Mouse (Mus musculus) hindbrain, embryonic 10.5 days (tissue): ENCODE measurements around the gene Lig1. TPM values are rescaled to one million over a fixed set of nuclear protein-coding genes. Genes with fewer than 3 reads are reported as not detected.
"Not testable (repeated sequence)": the region's sequence is repeated elsewhere in the genome, so short reads cannot be mapped to it uniquely, and the experiment has no call there.

ENCODE experiments used
- DNase-seq: peaks from one replicate; pipeline ENCODE4 v3.0.0-alpha.2; 2017; ENCODE audit warnings: low spot score
- H3K27ac ChIP-seq: fragments of 300-500 bp; sonication (generic); 2 replicates; pipeline ENCODE4 v1.5.1; 2016; ENCODE audit warnings: mild to moderate bottlenecking, moderate library complexity
- H3K27me3 ChIP-seq: fragments of 300-500 bp; sonication (generic); 2 replicates; pipeline ENCODE4 v1.6.1; 2016; ENCODE audit warnings: mild to moderate bottlenecking; ENCODE audit not compliant: poor library complexity, insufficient read depth, severe bottlenecking
- H3K36me3 ChIP-seq: fragments of 300-500 bp; sonication (generic); 2 replicates; pipeline ENCODE4 v1.6.1; 2016; ENCODE audit warnings: mild to moderate bottlenecking, moderate library complexity
- H3K4me1 ChIP-seq: fragments of 300-500 bp; sonication (generic); replicated peaks from 2 replicates; pipeline ENCODE4 v1.6.1; 2016; ENCODE audit warnings: mild to moderate bottlenecking
- H3K4me3 ChIP-seq: fragments of 300-500 bp; sonication (generic); 2 replicates; pipeline ENCODE4 v1.5.1; 2016; ENCODE audit warnings: mild to moderate bottlenecking, moderate library complexity
- H3K9me3 ChIP-seq: fragments of 300-500 bp; sonication (generic); 2 replicates; pipeline ENCODE4 v1.6.1; 2016; ENCODE audit warnings: mild to moderate bottlenecking, moderate library complexity
- WGBS: fragments of 180-500 bp; shearing (Covaris S2); methylation state at CpG from one replicate; pipeline ENCODE4 v1.1.7; 2016; 5-methylcytosine and 5-hydroxymethylcytosine counted together
- polyA plus RNA-seq: library from polyadenylated mRNA; unstranded; fragments of >200 nt; fragmentation: Nextera tagmentation; extraction: Ambion mirVana; gene quantifications from 2 replicates; pipeline ENCODE4 v1.2.1, GENCODE M21; 2016

Lig1 gene
- 118 and 154 TPM in 2 replicates for polyA plus RNA-seq

DNA sequence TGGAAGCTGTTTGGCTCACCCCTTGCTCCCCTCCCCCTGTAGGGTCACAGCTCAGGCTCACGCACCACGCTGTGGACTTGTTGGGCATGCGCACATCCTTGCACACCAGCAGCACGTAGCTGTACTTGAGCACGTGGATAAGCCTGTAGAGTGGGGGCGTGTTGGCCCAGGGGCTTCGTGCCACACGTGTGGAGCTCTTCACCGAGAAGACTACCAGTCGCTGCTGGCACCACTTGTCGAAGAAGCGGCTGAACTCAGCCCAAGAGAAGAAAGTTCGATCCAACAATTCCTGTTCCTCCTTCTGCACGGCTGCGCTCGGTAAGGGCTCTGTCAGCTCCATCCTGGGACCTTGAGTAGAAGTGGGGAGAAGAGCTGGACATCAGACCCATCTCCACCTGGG, at the start of gene Lig1:
Lig1 (plus strand) TSS at position 203 of the 400 bp plus-strand sequence.
- DNase-seq, result no peak
- Histone ChIP-seq H3K27ac (peak within 1 kb of the TSS; percentile 98), H3K4me1 (peaks cover 6% of the 10 kb centered on the region; the same call in 1 of the 2 replicates), H3K36me3 (peaks cover 61% of the 10 kb centered on the region), H3K9me3 (0 out of 2 replicates have a peak, but pooled peaks cover 4% of the 10 kb centered on the region), H3K4me3 (peak within 1 kb of the TSS; percentile 72), H3K27me3 (no peaks in the 10 kb centered on the region)
- WGBS, result 97% methylated on average over 16 of the region's 16 CpGs

GRCm38 (mm10) chr7:13260746-13261700, 16.1 kb upstream of the Lig1 start:
- no peak for DNase-seq
- H3K4me1 ChIP-seq, result no peaks in the 10 kb centered on the region
- no peaks in the 10 kb centered on the region for H3K36me3 ChIP-seq
- no peak overlapping the region for H3K27ac ChIP-seq
- 0 out of 2 replicates have a peak, but pooled peaks cover 5% of the 10 kb centered on the region for H3K9me3 ChIP-seq
- no peaks in the 10 kb centered on the region for H3K27me3 ChIP-seq
- H3K4me3 ChIP-seq, result no peak overlapping the region
- WGBS, result 46% methylated on average over 50 of the region's 50 CpGs

GRCm38 (mm10) chr7:13263851-13264250, 13.2 kb upstream of the Lig1 start:
- Histone ChIP-seq H3K9me3 (0 out of 2 replicates have a peak, but pooled peaks cover 5% of the 10 kb centered on the region), H3K27ac (no peak overlapping the region), H3K27me3 (no peaks in the 10 kb centered on the region), H3K36me3 (0 out of 2 replicates have a peak, but pooled peaks cover under 1% of the 10 kb centered on the region), H3K4me3 (no peak overlapping the region), H3K4me1 (no peaks in the 10 kb centered on the region)
- WGBS, result 83% methylated on average over 5 of the region's 5 CpGs
- no peak for DNase-seq

- Histone ChIP-seq H3K4me1 (no peaks in the 10 kb centered on the region), H3K4me3 (no peak overlapping the region), H3K27me3 (no peaks in the 10 kb centered on the region), H3K27ac (no peak overlapping the region), H3K36me3 (peaks cover 4% of the 10 kb centered on the region; the same call in 1 of the 2 replicates), H3K9me3 (0 out of 2 replicates have a peak, but pooled peaks cover 5% of the 10 kb centered on the region)
- no peak for DNase-seq
- 72% methylated on average over 2 of the region's 2 CpGs for WGBS
Observed at GRCm38 (mm10) chr7:13264396-13264795, 12.7 kb upstream of the Lig1 start.

GRCm38 (mm10) chr7:13268749-13269260, 8.3 kb upstream of the Lig1 start:
- Histone ChIP-seq H3K4me1 (no peaks in the 10 kb centered on the region), H3K36me3 (peaks cover 7% of the 10 kb centered on the region), H3K4me3 (no peak overlapping the region), H3K27me3 (no peaks in the 10 kb centered on the region), H3K9me3 (no peaks in the 10 kb centered on the region), H3K27ac (no peak overlapping the region)
- WGBS, result 92% methylated on average over 4 of the region's 4 CpGs
- DNase-seq, result no peak

DNA sequence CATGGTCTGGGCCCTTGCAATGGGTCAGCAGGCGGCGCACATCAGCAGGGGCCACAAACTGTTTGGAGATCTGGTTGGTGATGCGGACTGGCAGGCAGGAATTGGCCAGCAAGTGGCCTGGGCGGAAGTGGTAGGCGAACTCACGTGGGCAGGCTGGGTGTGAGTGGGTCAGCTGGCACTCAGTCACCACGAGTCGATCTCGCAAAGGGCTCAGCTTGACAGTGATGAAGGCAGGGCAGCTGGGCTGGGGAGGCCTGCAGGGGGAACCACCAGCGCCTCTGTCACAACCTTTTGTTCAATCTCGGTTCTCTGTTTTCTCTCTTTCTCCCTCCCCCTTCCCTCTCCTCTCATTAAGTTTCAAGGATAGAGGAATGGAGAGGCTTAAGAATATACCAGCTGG, 7.7 kb upstream of the Lig1 start:
- H3K4me3 ChIP-seq, result no peak overlapping the region
- H3K9me3 ChIP-seq, result no peaks in the 10 kb centered on the region
- no peaks in the 10 kb centered on the region for H3K27me3 ChIP-seq
- H3K4me1 ChIP-seq, result no peaks in the 10 kb centered on the region
- no peak for DNase-seq
- H3K36me3 ChIP-seq, result peaks cover 13% of the 10 kb centered on the region
- 77% methylated on average over 11 of the region's 11 CpGs for WGBS
- no peak overlapping the region for H3K27ac ChIP-seq

GRCm38 (mm10) chr7:13271704-13272103, 5.4 kb upstream of the Lig1 start:
- peaks cover 36% of the 10 kb centered on the region for H3K36me3 ChIP-seq
- H3K4me3 ChIP-seq, result no peak overlapping the region
- DNase-seq, result no peak
- no peaks in the 10 kb centered on the region for H3K27me3 ChIP-seq
- H3K9me3 ChIP-seq, result no peaks in the 10 kb centered on the region
- no peak overlapping the region for H3K27ac ChIP-seq
- 91% methylated on average over 1 of the region's 1 CpGs for WGBS
- no peaks in the 10 kb centered on the region for H3K4me1 ChIP-seq

DNA sequence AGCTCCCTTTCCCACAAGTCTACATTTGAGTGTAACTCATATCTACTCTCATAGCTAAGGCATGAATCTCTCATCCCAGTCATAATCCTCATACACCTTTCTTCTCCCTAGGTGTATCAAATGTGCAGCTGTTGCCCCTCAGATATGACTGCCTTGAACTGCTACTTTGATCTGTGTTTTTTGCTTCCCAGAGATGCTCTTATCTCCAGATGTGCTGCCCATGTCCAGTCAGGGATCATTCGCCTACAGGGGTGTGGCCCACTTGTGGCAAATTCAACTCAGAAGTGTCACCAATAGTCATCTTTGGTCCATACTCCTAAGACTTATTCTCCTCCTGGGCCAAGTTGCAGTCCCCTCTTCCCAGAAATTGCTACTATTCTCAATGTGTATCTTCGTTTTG, 750 bp downstream of the Lig1 start:
- peaks cover 68% of the 10 kb centered on the region for H3K36me3 ChIP-seq
- no peak for DNase-seq
- 0 out of 2 replicates have a peak, but pooled peaks cover 4% of the 10 kb centered on the region for H3K9me3 ChIP-seq
- peak overlapping the region; percentile 72 for H3K4me3 ChIP-seq
- no peaks in the 10 kb centered on the region for H3K27me3 ChIP-seq
- H3K4me1 ChIP-seq, result peaks cover 6% of the 10 kb centered on the region; the same call in 1 of the 2 replicates
- H3K27ac ChIP-seq, result peak overlapping the region; percentile 98
- 39% methylated on average over 2 of the region's 2 CpGs for WGBS

- H3K36me3 ChIP-seq, result peaks cover 74% of the 10 kb centered on the region
- peak within 1 kb of the TSS; percentile 98 for H3K27ac ChIP-seq
- DNase-seq, result peak; percentile 94
- under 1% methylated on average over 39 of the region's 39 CpGs for WGBS
- peak within 1 kb of the TSS; percentile 72 for H3K4me3 ChIP-seq
- H3K9me3 ChIP-seq, result 0 out of 2 replicates have a peak, but pooled peaks cover 4% of the 10 kb centered on the region
- peaks cover 6% of the 10 kb centered on the region; the same call in 1 of the 2 replicates for H3K4me1 ChIP-seq
- H3K27me3 ChIP-seq, result no peaks in the 10 kb centered on the region
Observed at GRCm38 (mm10) chr7:13278308-13278891, 1.3 kb downstream of the Lig1 start, which contains the start of gene Zswim9. Gene Zswim9 (minus strand): TSS chr7:13278721.

- Histone ChIP-seq H3K36me3 (peaks cover 75% of the 10 kb centered on the region), H3K27ac (peak overlapping the region; percentile 98), H3K4me3 (peak overlapping the region; percentile 72)
- not testable (repeated sequence) for H3K9me3 ChIP-seq, H3K4me1 ChIP-seq, H3K27me3 ChIP-seq
- peak; percentile 9 for DNase-seq
- under 1% methylated on average over 20 of the region's 29 CpGs for WGBS
Observed at GRCm38 (mm10) chr7:13278957-13279356, 1.9 kb downstream of the Lig1 start.

DNA sequence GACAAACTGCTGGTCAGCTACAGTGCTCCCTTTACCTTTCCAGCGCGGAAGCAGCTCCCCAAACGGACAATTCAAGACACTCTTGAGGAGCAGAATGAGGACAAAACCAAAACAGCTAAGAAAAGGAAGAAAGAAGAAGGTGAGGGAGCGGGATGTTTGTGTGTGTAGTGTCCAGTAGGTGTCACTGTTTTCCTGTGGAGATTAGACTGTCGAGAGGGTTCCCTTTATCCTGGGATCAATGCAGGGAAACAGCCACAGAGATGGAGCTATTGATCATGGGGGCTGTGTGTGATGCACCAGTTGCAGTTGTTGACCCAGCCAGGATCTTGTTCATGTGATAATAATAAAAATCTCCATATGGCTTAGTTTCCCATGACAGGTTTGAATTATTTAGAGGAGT, 11.5 kb downstream of the Lig1 start:
- Histone ChIP-seq H3K4me1 (no peaks in the 10 kb centered on the region), H3K9me3 (no peaks in the 10 kb centered on the region)

GRCm38 (mm10) chr7:13290041-13290675, 13.1 kb downstream of the Lig1 start:
- Histone ChIP-seq H3K4me3 (no peak overlapping the region), H3K36me3 (peaks cover 100% of the 10 kb centered on the region), H3K4me1 (no peaks in the 10 kb centered on the region), H3K9me3 (no peaks in the 10 kb centered on the region), H3K27me3 (no peaks in the 10 kb centered on the region), H3K27ac (no peak overlapping the region)
- 85% methylated on average over 1 of the region's 1 CpGs for WGBS
- no peak for DNase-seq

More for the DNA sequence above, 11.5 kb downstream of the Lig1 start:
- DNase-seq, result peak; percentile 9
- H3K27me3 ChIP-seq, result no peaks in the 10 kb centered on the region
- WGBS, result 51% methylated on average over 5 of the region's 5 CpGs
- no peak overlapping the region for H3K4me3 ChIP-seq
- H3K27ac ChIP-seq, result no peak overlapping the region
- H3K36me3 ChIP-seq, result peaks cover 100% of the 10 kb centered on the region
